Mouse (Mus musculus) testis, adult 2 months (tissue): ENCODE results near the gene Pnkd. TPM values are rescaled to one million over a fixed set of nuclear protein-coding genes. Genes with fewer than 3 reads are reported as not detected.
"Not testable (repeated sequence)": the region's sequence is repeated elsewhere in the genome, so short reads cannot be mapped to it uniquely, and the experiment has no call there.

Experiments used
- H3K27ac ChIP-seq: fragments of 200-500 bp; 2 replicates; pipeline ENCODE4 v1.5.1; 2012; ENCODE audit warnings: low read depth, low read length; ENCODE audit not compliant: control insufficient read depth, insufficient read depth
- H3K27me3 ChIP-seq: fragments of 200-500 bp; 2 replicates; pipeline ENCODE4 v1.6.1; 2012; ENCODE audit warnings: mild to moderate bottlenecking, low read length, moderate library complexity; ENCODE audit not compliant: control insufficient read depth, insufficient read depth
- H3K36me3 ChIP-seq: fragments of 200-500 bp; 2 replicates; pipeline ENCODE4 v1.6.1; 2012; ENCODE audit warnings: mild to moderate bottlenecking, low read length; ENCODE audit not compliant: control insufficient read depth, insufficient read depth
- H3K4me1 ChIP-seq: fragments of 200-500 bp; 2 replicates; pipeline ENCODE4 v1.6.1; 2012; ENCODE audit warnings: low read length; ENCODE audit not compliant: control insufficient read depth, insufficient read depth
- H3K4me3 ChIP-seq: fragments of 200-500 bp; 2 replicates; pipeline ENCODE4 v1.5.1; 2012; ENCODE audit warnings: low read depth, mild to moderate bottlenecking, low read length, moderate library complexity, mixed read lengths; ENCODE audit not compliant: control insufficient read depth
- CTCF ChIP-seq: fragments of 200-500 bp; IDR thresholded peaks from 2 replicates; pipeline ENCODE4 v1.5.1; 2012; ENCODE audit warnings: low read depth, mild to moderate bottlenecking, inconsistent platforms, low read length, moderate library complexity; ENCODE audit not compliant: control insufficient read depth, insufficient read depth, insufficient replicate concordance
- POLR2A ChIP-seq: fragments of 200-500 bp; IDR thresholded peaks from 2 replicates; pipeline ENCODE4 v1.6.1; 2012; ENCODE audit warnings: low read depth, mild to moderate bottlenecking, inconsistent platforms, low read length, moderate library complexity; ENCODE audit not compliant: control insufficient read depth
- polyA plus RNA-seq: library from polyadenylated mRNA; depleted of rRNA; stranded (reverse); fragments of >200 nt; gene quantifications from 2 replicates; pipeline ENCODE4 v1.2.3, GENCODE M21; 2012

The Pnkd gene
- polyA plus RNA-seq, 1 experiment = 119 TPM

DNA sequence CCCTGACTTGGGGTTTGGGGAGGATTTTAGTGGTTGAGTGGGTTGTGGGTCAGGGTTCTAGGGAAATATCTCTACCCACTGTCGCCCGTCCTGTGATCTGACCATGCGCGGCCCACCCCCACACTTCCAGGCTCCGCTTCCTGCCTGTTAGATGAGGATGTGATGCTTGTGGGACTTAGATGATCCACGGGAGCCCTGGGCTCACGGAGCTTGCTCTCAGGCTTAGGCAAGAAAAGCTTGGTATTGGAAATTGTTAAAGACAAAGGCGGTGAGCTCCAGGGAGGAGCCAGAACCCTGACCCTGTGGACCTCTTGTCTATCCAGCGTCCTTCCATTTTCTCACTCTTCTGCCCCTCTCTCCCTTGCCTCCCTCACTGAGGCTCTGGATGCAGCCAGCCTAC, 55.2 kb downstream of the Pnkd start:
- H3K36me3 ChIP-seq = no peaks in the 10 kb centered on the region
- peaks cover 9% of the 10 kb centered on the region for H3K4me1 ChIP-seq
- no peak for TF ChIP-seq POLR2A
- TF ChIP-seq CTCF = no peak
- H3K27ac ChIP-seq = peak overlapping the region; percentile 2; the same call in 1 of the 2 replicates
- no peak overlapping the region for H3K4me3 ChIP-seq
- H3K27me3 ChIP-seq = no peaks in the 10 kb centered on the region

DNA sequence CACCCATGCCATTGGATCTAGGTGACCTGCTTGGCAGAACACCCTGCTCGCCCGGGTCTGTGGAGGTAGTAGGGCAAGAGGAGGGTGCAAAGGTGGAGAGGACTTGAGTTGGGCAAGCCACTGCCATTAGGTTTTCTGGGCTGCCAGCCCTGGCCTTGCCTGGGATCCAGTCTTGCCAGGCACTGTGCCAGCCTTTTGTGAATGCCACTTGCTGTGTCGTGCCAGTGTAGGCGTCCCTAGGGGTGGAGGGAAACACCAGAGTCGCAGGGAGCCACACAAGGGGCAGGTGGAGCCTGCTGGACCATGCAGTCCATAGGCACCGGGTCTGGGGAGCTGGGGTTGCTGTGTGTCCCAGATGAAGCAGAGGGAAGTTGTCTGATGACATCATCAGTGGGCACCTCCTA, 55.6 kb downstream of the Pnkd start:
- H3K27me3 ChIP-seq = no peaks in the 10 kb centered on the region
- no peak overlapping the region for H3K4me3 ChIP-seq
- no peak for TF ChIP-seq POLR2A
- no peak for TF ChIP-seq CTCF
- H3K27ac ChIP-seq = peak overlapping the region; percentile 2; the same call in 1 of the 2 replicates
- peaks cover 7% of the 10 kb centered on the region for H3K4me1 ChIP-seq
- no peaks in the 10 kb centered on the region for H3K36me3 ChIP-seq

DNA sequence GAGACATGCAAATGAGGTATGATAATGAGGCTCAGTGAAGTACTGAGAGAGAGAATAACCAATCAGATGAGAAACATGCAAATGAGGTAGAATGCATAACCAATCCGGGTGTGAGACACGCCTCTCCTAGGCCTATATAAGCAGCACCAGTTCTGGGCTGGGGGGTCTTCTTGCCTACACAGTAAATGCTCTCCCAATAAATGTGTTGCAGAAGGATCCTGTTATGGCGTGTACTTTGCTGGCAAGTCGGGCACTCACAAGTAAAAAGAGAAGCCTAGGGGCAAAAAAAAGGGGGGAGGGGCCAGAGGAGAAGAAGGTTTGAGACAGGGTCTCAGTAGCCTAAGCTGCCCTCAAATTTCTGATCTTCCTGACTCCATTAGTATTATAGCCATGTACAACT, 56.3 kb downstream of the Pnkd start:
- not testable (repeated sequence) for H3K27me3 ChIP-seq, H3K36me3 ChIP-seq, H3K4me3 ChIP-seq, H3K27ac ChIP-seq, H3K4me1 ChIP-seq

DNA sequence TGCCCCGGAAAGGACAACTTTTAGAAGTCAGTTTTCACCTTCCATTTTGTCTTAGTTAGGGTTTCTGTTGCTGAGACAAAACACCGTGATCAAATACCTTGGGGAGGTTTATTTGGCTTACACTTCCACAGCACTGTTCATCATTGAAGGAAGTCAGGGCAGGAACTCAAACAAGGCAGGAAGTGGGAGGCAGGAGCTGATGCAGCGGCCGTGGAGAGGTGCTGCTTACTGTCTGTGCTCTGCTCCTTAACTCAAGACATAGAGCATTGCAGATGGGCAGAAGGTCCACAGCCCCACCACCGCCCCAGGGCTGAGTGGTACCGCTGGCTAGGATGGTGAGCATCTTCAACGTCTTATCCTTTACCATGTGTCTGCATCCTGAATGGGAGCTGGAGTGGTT, 57.2 kb downstream of the Pnkd start:
- H3K27me3 ChIP-seq = no peaks in the 10 kb centered on the region
- H3K36me3 ChIP-seq = no peaks in the 10 kb centered on the region
- H3K4me3 ChIP-seq = no peak overlapping the region
- TF ChIP-seq CTCF (no peak), POLR2A (no peak)
- H3K27ac ChIP-seq = no peak overlapping the region
- H3K4me1 ChIP-seq = peaks cover 6% of the 10 kb centered on the region

DNA sequence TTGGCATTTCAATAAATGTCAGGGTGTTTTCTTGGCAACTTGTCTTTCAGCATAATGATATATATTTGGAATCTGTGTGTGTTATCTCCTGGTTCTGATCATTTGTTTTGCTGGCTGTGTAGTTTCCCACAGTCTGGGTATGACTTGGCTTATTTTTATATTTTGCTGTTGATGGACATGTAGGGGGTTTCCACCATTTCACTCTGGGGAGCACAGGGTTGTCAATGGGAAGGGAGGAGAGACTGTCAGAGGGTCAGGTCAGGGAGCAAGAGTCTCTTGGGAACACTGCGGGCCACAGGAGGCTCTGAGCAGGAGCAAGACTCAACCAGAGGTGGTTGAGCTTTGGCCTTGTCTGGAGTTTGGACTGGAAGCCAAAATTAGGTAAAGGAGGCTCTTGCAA, 57.6 kb downstream of the Pnkd start:
- no peak overlapping the region for H3K27ac ChIP-seq
- no peak for TF ChIP-seq POLR2A
- no peak for TF ChIP-seq CTCF

DNA sequence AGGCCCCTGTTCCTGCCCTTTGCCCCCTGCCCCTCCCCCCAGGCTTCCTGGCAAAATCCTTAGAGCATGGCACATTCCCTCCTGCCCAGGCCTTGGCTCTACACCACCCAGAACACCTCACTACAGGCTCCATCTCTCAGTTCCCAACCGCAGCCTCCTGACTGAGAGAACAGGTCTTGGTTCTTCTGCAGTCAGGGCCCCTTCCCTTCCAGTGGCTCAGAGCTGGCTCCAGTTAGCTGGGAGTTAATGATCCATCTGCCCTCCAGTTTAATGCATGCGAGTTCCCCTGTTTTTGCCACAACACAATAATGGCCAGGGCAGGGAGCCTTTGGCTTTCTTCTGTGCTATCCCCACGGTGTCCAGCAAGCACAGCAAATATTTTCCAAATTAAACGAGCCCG, 58.4 kb downstream of the Pnkd start:
- H3K27ac ChIP-seq = no peak overlapping the region
- TF ChIP-seq CTCF = no peak
- TF ChIP-seq POLR2A = no peak
- H3K4me3 ChIP-seq = no peak overlapping the region
- H3K36me3 ChIP-seq = no peaks in the 10 kb centered on the region
- H3K4me1 ChIP-seq = peaks cover 2% of the 10 kb centered on the region
- H3K27me3 ChIP-seq = no peaks in the 10 kb centered on the region

More for the DNA sequence above, 57.6 kb downstream of the Pnkd start:
- Histone ChIP-seq H3K36me3 (no peaks in the 10 kb centered on the region), H3K4me1 (peaks cover 4% of the 10 kb centered on the region), H3K4me3 (no peak overlapping the region), H3K27me3 (no peaks in the 10 kb centered on the region)

DNA sequence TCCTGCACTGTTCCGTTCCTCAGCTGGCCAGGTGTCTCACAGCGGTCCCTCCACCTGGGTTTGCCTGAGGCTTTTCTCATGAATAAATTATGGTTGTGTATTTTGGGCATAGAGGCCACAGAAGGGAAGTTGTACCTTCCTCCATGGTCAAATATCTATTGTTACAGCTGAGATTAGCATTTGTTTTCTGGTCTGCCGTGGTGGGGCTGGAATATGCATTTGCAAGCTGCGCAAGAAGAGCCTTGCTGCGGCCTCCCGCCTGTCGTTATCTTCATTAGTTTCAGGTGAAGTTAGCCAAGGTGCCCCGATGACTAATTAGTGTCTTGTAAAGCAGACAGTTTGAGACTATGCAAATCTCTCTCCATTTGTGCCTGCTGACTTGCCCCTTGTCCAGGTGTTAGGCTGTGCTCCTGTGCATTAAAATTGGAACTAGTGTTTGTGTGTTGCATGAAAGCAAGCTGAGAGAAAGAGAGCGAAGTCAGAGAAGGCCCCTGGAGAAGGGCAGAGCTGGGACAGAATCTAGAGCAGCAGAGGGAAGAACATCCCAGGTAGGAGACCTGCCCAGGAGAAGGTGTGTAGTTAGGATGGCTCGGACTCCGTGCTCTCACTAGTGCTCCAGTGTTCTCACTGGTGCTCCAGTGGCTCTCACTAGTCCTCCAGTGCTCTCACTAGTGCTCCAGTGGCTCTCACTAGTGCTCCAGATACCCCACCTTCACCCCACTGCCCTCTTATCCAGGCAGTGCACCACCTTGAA, 59.6 kb downstream of the Pnkd start:
- Histone ChIP-seq H3K36me3 (no peaks in the 10 kb centered on the region), H3K27ac (no peak overlapping the region), H3K4me1 (peaks cover 2% of the 10 kb centered on the region), H3K27me3 (no peaks in the 10 kb centered on the region), H3K4me3 (no peak overlapping the region)
- TF ChIP-seq POLR2A (no peak), CTCF (no peak)
